Mouse (Mus musculus): ENCODE measurements at regions not wholly inside any gene's neighbourhood (a gene's known extent, or its start where the extent isn't known, plus 50 kb on each side); places are given as distances from the start of the nearest gene placed in this dataset.

DNA sequence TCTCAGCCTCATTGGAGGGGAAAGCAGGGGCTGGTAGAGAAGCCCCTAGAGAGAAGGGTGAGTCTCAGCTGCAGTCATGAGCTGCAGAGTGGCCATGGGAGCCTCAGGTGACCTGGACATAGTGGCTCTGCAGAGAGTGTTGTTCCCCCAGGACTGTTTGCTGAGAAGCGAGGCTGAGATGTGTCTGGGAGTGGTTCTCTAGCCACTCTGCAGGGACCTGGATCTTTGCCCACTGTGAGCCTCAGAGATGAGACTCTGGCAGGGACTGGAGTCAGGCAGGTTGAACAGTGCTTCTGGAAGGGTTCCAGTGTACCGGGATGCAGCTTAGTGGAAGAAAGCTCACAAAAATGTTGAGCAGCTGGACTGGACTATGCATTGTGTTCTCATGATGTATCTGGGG is 222.6 kb upstream of the Shh start:
- TF ChIP-seq POLR2A (IDR thresholded peaks at IDR 0.05; ENCODE audit: insufficient read depth, low read length) = no peak
- no peak for TF ChIP-seq CTCF (IDR thresholded peaks at IDR 0.05; ENCODE audit: low read depth, low read length)
- TF ChIP-seq EP300 (IDR thresholded peaks at IDR 0.05; ENCODE audit: insufficient read depth, low read depth, low read length) = no peak

All from ES-Bruce4 (cell line).